Mouse (Mus musculus) liver, adult 2 months (tissue): ENCODE measurements around the gene Zfp607a. TPM values are rescaled to one million over a fixed set of nuclear protein-coding genes. Genes with fewer than 3 reads are reported as not detected.
"Not testable (repeated sequence)": the region's sequence is repeated elsewhere in the genome, so short reads cannot be mapped to it uniquely, and the experiment has no call there.

Source experiments
- DNase-seq: peaks from one replicate; pipeline ENCODE4 v3.0.0-alpha.2; 2011; ENCODE audit warnings: low read depth, low spot score; ENCODE audit errors: extremely low read depth
- H3K27ac ChIP-seq: fragments of 200-500 bp; replicated peaks from 2 replicates; pipeline ENCODE4 v1.5.1; 2012; ENCODE audit warnings: low read depth, mild to moderate bottlenecking, control low read depth, inconsistent platforms, low read length; ENCODE audit not compliant: insufficient read depth
- H3K27me3 ChIP-seq: fragments of 200-500 bp; 2 replicates; pipeline ENCODE4 v1.6.1; 2012; ENCODE audit warnings: mild to moderate bottlenecking, moderate library complexity, low read length, inconsistent platforms; ENCODE audit not compliant: control insufficient read depth, insufficient read depth
- H3K36me3 ChIP-seq: fragments of 200-500 bp; 2 replicates; pipeline ENCODE4 v1.6.1; 2012; ENCODE audit warnings: low read length, inconsistent platforms; ENCODE audit not compliant: control insufficient read depth, insufficient read depth
- H3K4me1 ChIP-seq: fragments of 200-500 bp; 2 replicates; pipeline ENCODE4 v1.6.1; 2011; ENCODE audit warnings: low read length; ENCODE audit not compliant: control insufficient read depth, insufficient read depth
- H3K4me3 ChIP-seq: fragments of 200-500 bp; 2 replicates; pipeline ENCODE4 v1.5.1; 2011; ENCODE audit warnings: low read depth, mild to moderate bottlenecking, control low read depth, low read length, moderate library complexity; ENCODE audit not compliant: insufficient read depth
- H3K79me2 ChIP-seq: fragments of 200-500 bp; 2 replicates; pipeline ENCODE4 v1.6.1; 2012; ENCODE audit warnings: inconsistent platforms, mild to moderate bottlenecking, low read length, moderate library complexity; ENCODE audit not compliant: control insufficient read depth, insufficient read depth
- H3K9ac ChIP-seq: fragments of 200-500 bp; 2 replicates; pipeline ENCODE4 v1.6.1; 2012; ENCODE audit warnings: low read depth, mild to moderate bottlenecking, control low read depth, inconsistent platforms, low read length
- CTCF ChIP-seq: fragments of 200-500 bp; IDR thresholded peaks from 2 replicates; pipeline ENCODE4 v1.5.1; 2011; ENCODE audit warnings: low read depth, low read length, control low read depth
- POLR2A ChIP-seq: fragments of 200-500 bp; IDR thresholded peaks from 2 replicates; pipeline ENCODE4 v1.6.1; 2011; ENCODE audit warnings: low read length, control low read depth; ENCODE audit not compliant: insufficient read depth; ENCODE audit errors: extremely low read depth
- WGBS: fragments of 180-500 bp; shearing (Covaris S2); methylation state at CpG from one replicate; pipeline ENCODE4 v1.1.7; 2018; 5-methylcytosine and 5-hydroxymethylcytosine counted together
- polyA plus RNA-seq: library from polyadenylated mRNA; depleted of rRNA; stranded (reverse); fragments of >200 nt; gene quantifications from 2 replicates; pipeline ENCODE4 v1.2.3, GENCODE M21; 2012
- total RNA-seq: library from RNA; depleted of rRNA; stranded (reverse); fragments of >200 nt; gene quantifications from 2 replicates; pipeline ENCODE4 v1.2.3, GENCODE M21; 2014

The Zfp607a gene
- total and polyA plus RNA-seq, 2 experiments = 0.33 to 2.6 TPM

GRCm38 (mm10) chr7:27881721-27882120, 24.4 kb downstream of the Zfp607a start:
- H3K79me2 ChIP-seq = no peaks in the 10 kb centered on the region
- no peak overlapping the region for H3K4me3 ChIP-seq
- peaks cover 31% of the 10 kb centered on the region for H3K36me3 ChIP-seq
- TF ChIP-seq POLR2A (no peak), CTCF (no peak)
- no peaks in the 10 kb centered on the region for H3K27me3 ChIP-seq
- H3K27ac ChIP-seq = no peak overlapping the region
- no peaks in the 10 kb centered on the region for H3K4me1 ChIP-seq
- H3K9ac ChIP-seq = no peak overlapping the region
- 95% methylated on average over 4 of the region's 4 CpGs for WGBS
- no peak for DNase-seq

GRCm38 (mm10) chr7:27900601-27901000, 43.3 kb downstream of the Zfp607a start:
- H3K36me3 ChIP-seq = no peaks in the 10 kb centered on the region
- TF ChIP-seq CTCF (no peak), POLR2A (no peak)
- peak; percentile 5 for DNase-seq
- no peaks in the 10 kb centered on the region for H3K27me3 ChIP-seq
- no peaks in the 10 kb centered on the region for H3K79me2 ChIP-seq
- H3K4me3 ChIP-seq = no peak overlapping the region
- 92% methylated on average over 4 of the region's 4 CpGs for WGBS
- no peaks in the 10 kb centered on the region for H3K4me1 ChIP-seq
- H3K9ac ChIP-seq = no peak overlapping the region
- no peak overlapping the region for H3K27ac ChIP-seq

GRCm38 (mm10) chr7:27905061-27905848, 47.9 kb downstream of the Zfp607a start:
- no peaks in the 10 kb centered on the region for H3K27me3 ChIP-seq
- H3K36me3 ChIP-seq = peaks cover under 1% of the 10 kb centered on the region; the same call in 1 of the 2 replicates
- H3K27ac ChIP-seq = no peak overlapping the region

GRCm38 (mm10) chr7:27910952-27911351, 53.6 kb downstream of the Zfp607a start:
- not testable (repeated sequence) for H3K27ac ChIP-seq, H3K4me3 ChIP-seq, DNase-seq, H3K27me3 ChIP-seq, H3K9ac ChIP-seq, H3K4me1 ChIP-seq, H3K79me2 ChIP-seq
- WGBS = 95% methylated on average over 3 of the region's 4 CpGs
- peaks cover 18% of the 10 kb centered on the region for H3K36me3 ChIP-seq

More at GRCm38 (mm10) chr7:27905061-27905848, 47.9 kb downstream of the Zfp607a start:
- H3K4me1 ChIP-seq = no peaks in the 10 kb centered on the region
- H3K79me2 ChIP-seq = no peaks in the 10 kb centered on the region
- no peak for DNase-seq
- H3K9ac ChIP-seq = no peak overlapping the region
- WGBS = 78% methylated on average over 11 of the region's 11 CpGs
- TF ChIP-seq CTCF (no peak), POLR2A (no peak)
- no peak overlapping the region for H3K4me3 ChIP-seq

- H3K79me2 ChIP-seq, H3K36me3 ChIP-seq, H3K27ac ChIP-seq, H3K9ac ChIP-seq, H3K27me3 ChIP-seq, H3K4me3 ChIP-seq, DNase-seq, H3K4me1 ChIP-seq: not testable (repeated sequence)
- WGBS = 55% methylated on average over 4 of the region's 4 CpGs
Measured at GRCm38 (mm10) chr7:27927041-27927440, 69.7 kb downstream of the Zfp607a start.
